Mouse (Mus musculus) erythroblast, embryonic 14.5 days (primary cell): Measurements from ENCODE around the gene Mrps33.

ENCODE experiments used
- GATA1 ChIP-seq: IDR thresholded peaks from 2 replicates; pipeline ENCODE4 v1.6.1; 2012; ENCODE audit warnings: low read length, inconsistent platforms, mixed read lengths
- TAL1 ChIP-seq: IDR thresholded peaks from 3 replicates; pipeline ENCODE4 v1.6.1; 2012; ENCODE audit warnings: low read length, inconsistent platforms, mixed read lengths

DNA sequence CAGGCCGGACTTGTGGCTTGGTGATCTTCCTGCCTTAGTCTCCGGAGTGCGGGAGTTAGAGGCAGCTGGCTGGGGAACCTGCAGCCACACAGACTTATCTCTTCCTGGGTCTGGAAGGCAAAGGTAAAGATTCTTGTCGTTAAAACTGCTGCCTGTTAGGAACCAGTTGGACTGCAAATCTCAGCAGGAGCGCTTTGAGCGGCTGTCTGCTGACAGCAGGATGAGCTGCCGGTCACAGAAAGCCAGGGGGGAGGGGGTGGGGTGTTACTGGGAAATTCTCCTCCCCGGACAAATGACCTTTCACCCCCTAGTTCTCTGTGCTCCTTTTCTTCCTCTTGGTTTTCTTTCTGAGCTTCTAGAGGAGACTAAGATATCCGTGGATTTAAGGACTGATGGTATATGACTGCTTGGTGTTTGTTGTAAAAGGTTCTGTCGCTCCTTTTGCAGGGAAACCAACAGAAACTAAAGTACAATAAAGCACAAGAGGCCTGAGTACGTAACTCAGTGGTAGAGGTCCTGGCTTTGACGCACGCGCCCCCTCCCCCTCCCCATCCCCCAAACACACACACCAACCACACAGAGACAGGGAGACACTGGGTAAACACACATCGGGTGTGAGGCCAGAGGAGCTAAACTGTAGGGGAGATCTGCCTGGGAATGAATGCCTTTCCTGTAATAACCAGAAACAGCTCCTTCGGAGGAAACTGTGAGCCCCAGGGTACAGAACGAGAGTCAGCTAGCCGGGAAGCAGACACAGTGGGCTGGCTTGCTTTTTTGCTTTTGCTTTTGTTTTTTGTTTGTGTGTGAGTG lies 29.7 kb downstream of the Mrps33 start:
- TF ChIP-seq TAL1 (no peak), GATA1 (no peak)
